Mouse (Mus musculus): ENCODE data around the gene Stx7.
"Not testable (repeated sequence)": the region's sequence is repeated elsewhere in the genome, so short reads cannot be mapped to it uniquely, and the experiment has no call there.

Stx7 gene

GRCm38 (mm10) chr10:24149135-24149781 lies at the start of gene Stx7:
Gene Stx7 (plus strand): TSS chr10:24149302.
- peak; percentile 95 for DNase-seq

- DNase-seq = not testable (repeated sequence)
These were observed 47.3 kb upstream of the Stx7 start, which contains the start of gene Taar8c for GRCm38 (mm10) chr10:24101812-24102211. Gene Taar8c (minus strand): TSS chr10:24101912.

GRCm38 (mm10) chr10:24103299-24103698 lies 45.8 kb upstream of the Stx7 start:
- not testable (repeated sequence) for DNase-seq

GRCm38 (mm10) chr10:24107747-24108146 lies 41.4 kb upstream of the Stx7 start:
- DNase-seq = no peak

GRCm38 (mm10) chr10:24108236-24108635 lies 40.9 kb upstream of the Stx7 start:
- DNase-seq = no peak

- not testable (repeated sequence) for DNase-seq
These were observed 39.7 kb upstream of the Stx7 start, which contains the start of gene Taar9 for GRCm38 (mm10) chr10:24109434-24109833. Gene Taar9 (minus strand): TSS chr10:24109534.

- peak; percentile 24 for DNase-seq
These were observed 37.9 kb upstream of the Stx7 start for GRCm38 (mm10) chr10:24111116-24111778.

- peak; percentile 57 for DNase-seq
These were observed 17.4 kb upstream of the Stx7 start for GRCm38 (mm10) chr10:24131451-24132262.

- DNase-seq = no peak
These were observed 16.8 kb upstream of the Stx7 start for GRCm38 (mm10) chr10:24132273-24132672.

GRCm38 (mm10) chr10:24133132-24133531 lies 16.0 kb upstream of the Stx7 start:
- no peak for DNase-seq

- no peak for DNase-seq
These were observed 14.9 kb upstream of the Stx7 start for GRCm38 (mm10) chr10:24134071-24134645.

- DNase-seq = no peak
These were observed 10.4 kb upstream of the Stx7 start for GRCm38 (mm10) chr10:24138623-24139261.

GRCm38 (mm10) chr10:24142735-24143134 lies 6.4 kb upstream of the Stx7 start:
- DNase-seq = no peak

- DNase-seq = no peak
These were observed 984 bp downstream of the Stx7 start for GRCm38 (mm10) chr10:24150086-24150485.

GRCm38 (mm10) chr10:24158470-24159254 lies 9.6 kb downstream of the Stx7 start:
- no peak for DNase-seq

GRCm38 (mm10) chr10:24159575-24159974 lies 10.5 kb downstream of the Stx7 start:
- no peak for DNase-seq

GRCm38 (mm10) chr10:24160349-24160748 lies 11.2 kb downstream of the Stx7 start:
- no peak for DNase-seq

GRCm38 (mm10) chr10:24164137-24164908 lies 15.2 kb downstream of the Stx7 start:
- no peak for DNase-seq

- DNase-seq = no peak
These were observed 15.8 kb downstream of the Stx7 start for GRCm38 (mm10) chr10:24164909-24165304.

GRCm38 (mm10) chr10:24165526-24166055 lies 16.5 kb downstream of the Stx7 start:
- no peak for DNase-seq

Measured in right cerebral cortex, adult 18-20 months (tissue).